8 mouse cellular contexts compared by ENCODE assay signal in the genomic region with DNA sequence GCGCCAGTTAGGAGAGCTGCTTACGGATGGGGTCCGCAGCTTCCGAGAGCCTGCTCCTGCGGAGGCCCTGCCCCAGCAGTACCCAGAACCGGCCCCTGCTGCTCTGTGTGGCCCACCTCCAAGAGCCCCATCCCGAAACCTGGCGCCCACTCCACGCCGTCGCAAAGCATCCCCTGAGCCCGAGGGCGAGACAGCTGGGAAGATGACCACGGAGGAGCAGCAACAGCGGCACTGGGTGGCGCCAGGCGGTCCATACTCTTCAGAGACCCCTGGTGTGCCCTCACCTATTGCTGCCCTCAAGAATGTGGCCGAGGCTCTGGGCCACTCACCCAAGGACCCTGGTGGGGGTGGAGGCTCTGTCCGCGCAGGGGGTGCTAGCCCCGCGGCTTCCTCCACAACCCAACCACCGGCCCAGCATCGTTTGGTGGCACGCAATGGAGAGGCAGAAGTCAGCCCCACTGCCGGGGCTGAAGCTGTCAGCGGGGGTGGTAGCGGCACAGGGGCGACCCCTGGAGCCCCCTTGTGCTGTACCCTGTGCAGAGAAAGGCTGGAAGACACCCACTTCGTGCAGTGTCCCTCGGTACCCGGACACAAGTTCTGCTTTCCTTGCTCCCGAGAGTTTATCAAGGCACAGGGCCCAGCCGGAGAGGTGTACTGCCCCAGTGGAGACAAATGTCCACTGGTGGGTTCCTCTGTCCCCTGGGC. TPM values are rescaled to one million over a fixed set of nuclear protein-coding genes. Genes with fewer than 3 reads are reported as not detected.
DNase-seq lines count a peak whose midpoint lies in the region; ATAC-seq and TF ChIP-seq lines count a peak whose summit lies in the region.

No protein-coding gene starts in this region.

- peaks cover 26% of the 10 kb centered on the region for H3K79me2 ChIP-seq in MEL (ENCODE audit: control insufficient read depth, insufficient read depth, low read length, poor library complexity)

- no peak for TF ChIP-seq POLR2A in MEL (IDR thresholded peaks at IDR 0.05; ENCODE audit: control insufficient read depth in 1 of 2, insufficient read depth in 1 of 2, low read depth in 1 of 2, low read length in 2 of 2, poor library complexity in 1 of 2)

- peak overlapping the region; percentile 99 for H3K4me2 ChIP-seq in hindbrain, embryonic 11.5 days (replicated peaks; ENCODE audit: low read depth, low read length)
- H3K4me2 ChIP-seq in midbrain, embryonic 11.5 days: peak overlapping the region; percentile 99

- TF ChIP-seq EP300 in MEL (IDR thresholded peaks at IDR 0.05; ENCODE audit: low read depth in 1 of 2, low read length in 2 of 2): no peak

- ATAC-seq in hindbrain, embryonic 11.5 days (ENCODE audit: low FRiP score): no peak
- ATAC-seq in midbrain, embryonic 11.5 days (ENCODE audit: low FRiP score): no peak

- TF ChIP-seq RAD21 in MEL (IDR thresholded peaks at IDR 0.05; ENCODE audit: low read depth, low read length): no peak

- 82% methylated on average over 34 of the region's 34 CpGs for WGBS in heart, embryonic 10.5 days
- 83% methylated on average over 33 of the region's 34 CpGs for WGBS in hindbrain, embryonic 11.5 days
- WGBS in midbrain, embryonic 11.5 days: 83% methylated on average over 34 of the region's 34 CpGs

- 0 out of 2 replicates have a peak overlapping the region, but pooled peaks have one; percentile 8 for H3K27ac ChIP-seq in heart, embryonic 10.5 days
- H3K27ac ChIP-seq in MEL (ENCODE audit: control insufficient read depth, low read depth, low read length): no peak overlapping the region
- no peak overlapping the region for H3K27ac ChIP-seq in hindbrain, embryonic 11.5 days (ENCODE audit: low read depth, low read length)
- no peak overlapping the region for H3K27ac ChIP-seq in midbrain, embryonic 11.5 days (ENCODE audit: low read depth, low read length)

- H3K9me3 ChIP-seq in heart, embryonic 10.5 days: no peaks in the 10 kb centered on the region
- H3K9me3 ChIP-seq in MEL (replicated peaks; ENCODE audit: insufficient read depth, low read length): no peaks in the 10 kb centered on the region
- H3K9me3 ChIP-seq in hindbrain, embryonic 11.5 days (ENCODE audit: control insufficient read depth, low read length): no peaks in the 10 kb centered on the region
- no peaks in the 10 kb centered on the region for H3K9me3 ChIP-seq in midbrain, embryonic 11.5 days (ENCODE audit: control insufficient read depth, low read length)

- DNase-seq in heart, embryonic 10.5 days (ENCODE audit: low spot score): no peak
- no peak for DNase-seq in heart, postnatal 4 days
- no peak for DNase-seq in MEL (ENCODE audit: low read depth, low spot score)
- no peak for DNase-seq in hindbrain, embryonic 11.5 days (ENCODE audit: low spot score)
- DNase-seq in midbrain, embryonic 11.5 days (ENCODE audit: low spot score, missing footprints): no peak
- no peak for DNase-seq in right cerebral cortex, postnatal 14 days
- DNase-seq in ovary, postnatal 14 days (ENCODE audit: low spot score): no peak
- DNase-seq in B cell, adult 2 months: no peak

- H3K4me1 ChIP-seq in heart, embryonic 10.5 days: peaks cover 54% of the 10 kb centered on the region
- H3K4me1 ChIP-seq in MEL (ENCODE audit: control insufficient read depth in 1 of 2, insufficient read depth in 2 of 2, low read length in 2 of 2): peaks cover 5 to 21% of the 10 kb centered on the region in 2 experiments; a peak in 3 of 4 replicates
- H3K4me1 ChIP-seq in hindbrain, embryonic 11.5 days (replicated peaks; ENCODE audit: control insufficient read depth, insufficient read depth, low read length): peaks cover 12% of the 10 kb centered on the region
- peaks cover 29% of the 10 kb centered on the region for H3K4me1 ChIP-seq in midbrain, embryonic 11.5 days (ENCODE audit: control insufficient read depth, insufficient read depth, low read length)

- H3K9ac ChIP-seq in MEL (ENCODE audit: control insufficient read depth, low read depth, low read length, poor library complexity, severe bottlenecking): peak overlapping the region; percentile 93; the same call in 1 of the 2 replicates
- no peak overlapping the region for H3K9ac ChIP-seq in hindbrain, embryonic 11.5 days (ENCODE audit: low read depth, low read length)
- no peak overlapping the region for H3K9ac ChIP-seq in midbrain, embryonic 11.5 days (ENCODE audit: low read length)

- no peaks in the 10 kb centered on the region for H3K27me3 ChIP-seq in heart, embryonic 10.5 days (ENCODE audit: insufficient read depth, poor library complexity, severe bottlenecking)
- no peaks in the 10 kb centered on the region for H3K27me3 ChIP-seq in MEL (ENCODE audit: control insufficient read depth in 1 of 2, insufficient read depth in 2 of 2, low read length in 2 of 2)
- no peaks in the 10 kb centered on the region for H3K27me3 ChIP-seq in hindbrain, embryonic 11.5 days (ENCODE audit: control insufficient read depth, insufficient read depth, low read length)
- no peaks in the 10 kb centered on the region for H3K27me3 ChIP-seq in midbrain, embryonic 11.5 days (ENCODE audit: control insufficient read depth, insufficient read depth, low read length)

- H3K4me3 ChIP-seq in heart, embryonic 10.5 days: peak overlapping the region; percentile 92
- peak overlapping the region in 1 of 2 experiments; percentile 82; a peak in 2 of 4 replicates for H3K4me3 ChIP-seq in MEL (ENCODE audit: control insufficient read depth in 1 of 2, insufficient read depth in 1 of 2, low read depth in 2 of 2, low read length in 2 of 2)
- H3K4me3 ChIP-seq in hindbrain, embryonic 11.5 days (ENCODE audit: low read depth, low read length): peak overlapping the region; percentile 84; the same call in 1 of the 2 replicates
- peak overlapping the region; percentile 89 for H3K4me3 ChIP-seq in midbrain, embryonic 11.5 days (ENCODE audit: low read depth, low read length)

- H3K36me3 ChIP-seq in heart, embryonic 10.5 days: peaks cover 26% of the 10 kb centered on the region
- H3K36me3 ChIP-seq in MEL (ENCODE audit: control insufficient read depth in 1 of 2, insufficient read depth in 2 of 2, low read length in 2 of 2): peaks cover 0 to 15% of the 10 kb centered on the region in 2 experiments; a peak in 3 of 4 replicates
- H3K36me3 ChIP-seq in hindbrain, embryonic 11.5 days (ENCODE audit: control insufficient read depth, insufficient read depth, low read length): peaks cover 4% of the 10 kb centered on the region; the same call in 1 of the 2 replicates
- H3K36me3 ChIP-seq in midbrain, embryonic 11.5 days (ENCODE audit: control insufficient read depth, insufficient read depth, low read length): peaks cover 10% of the 10 kb centered on the region; the same call in 1 of the 2 replicates

- TF ChIP-seq CTCF in MEL (IDR thresholded peaks at IDR 0.05 in 2 of 3, conservative IDR thresholded peaks at IDR 0.05 in 1 of 3; ENCODE audit: control insufficient read depth in 1 of 3, insufficient read depth in 1 of 3, low read depth in 2 of 3, low read length in 3 of 3, poor library complexity in 1 of 3, severe bottlenecking in 1 of 3): no peak

TF ChIP-seq in MEL, 35 proteins besides CTCF, POLR2A, EP300 and RAD21 (continues in another document):
- no peak for TF ChIP-seq TCF12 (IDR thresholded peaks at IDR 0.05; ENCODE audit: low read depth, low read length)

RNA-seq across cellular contexts. Expression of gene Irf2bp1, which starts 1.7 kb away (rescaled TPM):
- 14.9 and 27.0 TPM in 2 replicates for polyA plus RNA-seq in heart, embryonic 10.5 days (2016; fragmentation: Nextera tagmentation; extraction: Ambion mirVana)
- total RNA-seq in heart, postnatal 4 days (2021): 10 to 100 TPM; 27.3 to 32.3 TPM
- total RNA-seq in MEL (2012; rRNA removed): 27.8 and 33.1 TPM in 2 replicates
- polyA plus RNA-seq in MEL (2012; ENCODE audit: insufficient read depth in 1 of 2, insufficient read length in 2 of 2, low read depth in 1 of 2, low replicate concordance in 2 of 2, missing spikeins in 1 of 2): 10 to 100 TPM in 1 of 2 experiments, not detected in 1; 41.1 TPM
- 25.2 and 26.0 TPM in 2 replicates for polyA plus RNA-seq in hindbrain, embryonic 11.5 days (2014; fragmentation: Nextera tagmentation; extraction: Ambion mirVana)
- 24.1 and 26.5 TPM in 2 replicates for polyA plus RNA-seq in midbrain, embryonic 11.5 days (2014; fragmentation: Nextera tagmentation; extraction: Ambion mirVana)

RNA-seq across cellular contexts. Expression of gene Mypop, which starts 14.5 kb away (rescaled TPM):
- polyA plus RNA-seq in heart, embryonic 10.5 days (2016; fragmentation: Nextera tagmentation; extraction: Ambion mirVana): 2.1 and 3.3 TPM in 2 replicates
- 1 to 10 TPM; 1.4 to 1.5 TPM for total RNA-seq in heart, postnatal 4 days (2021)
- 0.95 and 1.2 TPM in 2 replicates for total RNA-seq in MEL (2012; rRNA removed)
- polyA plus RNA-seq in MEL (2012; ENCODE audit: insufficient read depth in 1 of 2, insufficient read length in 2 of 2, low read depth in 1 of 2, low replicate concordance in 2 of 2, missing spikeins in 1 of 2): 1 to 10 TPM in 1 of 2 experiments, not detected in 1; 6.5 TPM
- 4.6 TPM in 2 replicates for polyA plus RNA-seq in hindbrain, embryonic 11.5 days (2014; fragmentation: Nextera tagmentation; extraction: Ambion mirVana)
- 3.7 and 4.0 TPM in 2 replicates for polyA plus RNA-seq in midbrain, embryonic 11.5 days (2014; fragmentation: Nextera tagmentation; extraction: Ambion mirVana)

RNA-seq across cellular contexts. Expression of gene Foxa3, which starts 17.8 kb away (rescaled TPM):
- 0.36 and 8.6 TPM in 2 replicates for polyA plus RNA-seq in heart, embryonic 10.5 days (2016; fragmentation: Nextera tagmentation; extraction: Ambion mirVana)
- total RNA-seq in heart, postnatal 4 days (2021): not detected
- total RNA-seq in MEL (2012; rRNA removed): not detected in 2 replicates
- polyA plus RNA-seq in MEL (2012; ENCODE audit: insufficient read depth in 1 of 2, insufficient read length in 2 of 2, low read depth in 1 of 2, low replicate concordance in 2 of 2, missing spikeins in 1 of 2): not detected
- polyA plus RNA-seq in hindbrain, embryonic 11.5 days (2014; fragmentation: Nextera tagmentation; extraction: Ambion mirVana): not detected in 2 replicates
- polyA plus RNA-seq in midbrain, embryonic 11.5 days (2014; fragmentation: Nextera tagmentation; extraction: Ambion mirVana): not detected in 2 replicates

RNA-seq across cellular contexts. Expression of gene Nanos2, which starts 18.4 kb away (rescaled TPM):
- polyA plus RNA-seq in heart, embryonic 10.5 days (2016; fragmentation: Nextera tagmentation; extraction: Ambion mirVana): not detected in 2 replicates
- total RNA-seq in heart, postnatal 4 days (2021): under 1 TPM in 1 of 2 experiments, not detected in 1; 0.23 TPM
- not detected in 2 replicates for total RNA-seq in MEL (2012; rRNA removed)
- polyA plus RNA-seq in MEL (2012; ENCODE audit: insufficient read depth in 1 of 2, insufficient read length in 2 of 2, low read depth in 1 of 2, low replicate concordance in 2 of 2, missing spikeins in 1 of 2): not detected
- polyA plus RNA-seq in hindbrain, embryonic 11.5 days (2014; fragmentation: Nextera tagmentation; extraction: Ambion mirVana): 0.46 TPM in 1 of 2 replicates, not detected in the other
- polyA plus RNA-seq in midbrain, embryonic 11.5 days (2014; fragmentation: Nextera tagmentation; extraction: Ambion mirVana): 0.10 TPM in 2 replicates

RNA-seq across cellular contexts. Expression of gene Sympk, which starts 18.6 kb away (rescaled TPM):
- polyA plus RNA-seq in heart, embryonic 10.5 days (2016; fragmentation: Nextera tagmentation; extraction: Ambion mirVana): 34.0 and 44.5 TPM in 2 replicates
- total RNA-seq in heart, postnatal 4 days (2021): 10 to 100 TPM; 57.3 to 62.5 TPM
- total RNA-seq in MEL (2012; rRNA removed): 108 and 122 TPM in 2 replicates
- polyA plus RNA-seq in MEL (2012; ENCODE audit: insufficient read depth in 1 of 2, insufficient read length in 2 of 2, low read depth in 1 of 2, low replicate concordance in 2 of 2, missing spikeins in 1 of 2): 100 to 1,000 TPM in 1 of 2 experiments, not detected in 1; 226 TPM
- 29.4 and 30.5 TPM in 2 replicates for polyA plus RNA-seq in hindbrain, embryonic 11.5 days (2014; fragmentation: Nextera tagmentation; extraction: Ambion mirVana)
- 30.9 and 33.3 TPM in 2 replicates for polyA plus RNA-seq in midbrain, embryonic 11.5 days (2014; fragmentation: Nextera tagmentation; extraction: Ambion mirVana)
